Mouse (Mus musculus): ENCODE data around the gene Cep70.

Cep70 gene

DNA sequence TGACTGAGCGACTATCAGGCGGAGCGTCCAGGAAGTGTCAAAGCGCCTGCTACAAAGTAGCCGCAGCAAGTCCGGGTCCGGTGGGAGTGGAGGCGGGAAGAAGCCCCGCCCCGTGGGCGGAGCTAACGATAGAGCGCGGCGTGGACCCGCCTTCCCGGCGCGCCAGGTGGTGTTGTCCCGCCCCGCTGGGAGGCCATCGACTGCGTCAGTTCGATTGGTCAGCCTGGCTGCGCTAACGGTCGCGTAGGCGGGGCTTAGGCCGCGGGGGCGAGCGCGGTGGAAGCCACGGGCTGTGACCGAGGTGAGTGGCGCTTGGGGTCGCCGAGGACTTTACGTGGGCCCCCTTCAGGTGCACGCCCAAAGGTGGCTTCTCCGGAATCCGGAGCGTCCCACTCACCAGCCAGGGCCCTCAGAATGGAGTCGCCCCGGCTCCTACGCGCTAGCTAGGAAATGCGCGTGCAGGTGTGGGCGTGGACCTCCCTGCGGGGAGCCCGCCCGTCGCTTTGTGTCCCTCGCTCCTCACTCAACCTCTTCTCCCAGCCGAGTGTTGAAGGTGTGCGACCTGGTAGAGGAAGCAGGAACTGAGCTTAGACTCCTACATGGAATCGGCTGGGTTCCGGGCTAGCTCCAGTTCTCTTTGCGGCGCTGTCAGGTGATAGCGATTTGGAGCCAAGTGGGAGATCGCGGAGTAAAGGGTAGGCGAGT lies at the start of gene Cep70:
Cep70 (plus strand) TSS at position 178 of the 705 bp plus-strand sequence.
- DNase-seq (ENCODE audit: low read depth) = peak; percentile 93

DNA sequence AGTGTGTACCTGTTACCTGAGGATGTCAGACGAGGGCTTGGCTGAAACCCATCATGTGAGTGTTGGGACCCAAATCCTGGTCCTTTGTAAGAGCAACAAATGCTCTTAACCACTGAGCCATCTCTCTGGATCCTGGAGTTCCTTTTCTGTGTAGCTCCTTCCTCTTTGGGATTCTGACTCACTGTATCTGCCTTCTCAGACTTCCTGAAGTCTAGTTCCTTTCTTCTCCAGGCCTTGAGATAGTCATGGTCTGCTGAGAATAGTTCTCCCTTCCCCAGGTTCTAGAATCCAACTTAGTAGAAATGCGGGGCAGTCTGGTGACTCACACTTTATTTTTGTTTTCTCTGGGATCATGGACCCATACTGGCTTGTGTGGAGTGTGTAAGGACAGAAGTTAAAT lies 30.5 kb upstream of the Cep70 start:
- DNase-seq (ENCODE audit: low read depth) = no peak

DNA sequence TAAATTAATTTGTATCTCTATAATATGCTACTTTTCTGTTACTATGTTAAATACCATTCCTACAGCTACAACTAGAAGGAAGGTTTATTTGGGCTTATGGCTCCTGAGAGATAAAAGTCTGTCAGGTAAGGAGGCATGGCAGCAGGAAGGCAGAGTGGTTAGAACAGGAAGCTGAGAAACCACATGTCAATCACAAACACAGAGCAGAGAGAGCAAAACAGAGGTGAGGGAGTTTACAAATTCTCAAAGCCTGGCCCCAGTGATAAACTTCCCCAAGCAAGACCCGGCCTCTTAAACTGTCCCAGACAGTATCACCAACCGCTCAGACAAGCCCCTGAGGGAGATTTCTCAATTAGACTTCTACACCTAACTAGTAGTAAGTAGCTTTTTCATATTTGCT lies 27.0 kb upstream of the Cep70 start:
- DNase-seq (ENCODE audit: low read depth) = no peak

DNA sequence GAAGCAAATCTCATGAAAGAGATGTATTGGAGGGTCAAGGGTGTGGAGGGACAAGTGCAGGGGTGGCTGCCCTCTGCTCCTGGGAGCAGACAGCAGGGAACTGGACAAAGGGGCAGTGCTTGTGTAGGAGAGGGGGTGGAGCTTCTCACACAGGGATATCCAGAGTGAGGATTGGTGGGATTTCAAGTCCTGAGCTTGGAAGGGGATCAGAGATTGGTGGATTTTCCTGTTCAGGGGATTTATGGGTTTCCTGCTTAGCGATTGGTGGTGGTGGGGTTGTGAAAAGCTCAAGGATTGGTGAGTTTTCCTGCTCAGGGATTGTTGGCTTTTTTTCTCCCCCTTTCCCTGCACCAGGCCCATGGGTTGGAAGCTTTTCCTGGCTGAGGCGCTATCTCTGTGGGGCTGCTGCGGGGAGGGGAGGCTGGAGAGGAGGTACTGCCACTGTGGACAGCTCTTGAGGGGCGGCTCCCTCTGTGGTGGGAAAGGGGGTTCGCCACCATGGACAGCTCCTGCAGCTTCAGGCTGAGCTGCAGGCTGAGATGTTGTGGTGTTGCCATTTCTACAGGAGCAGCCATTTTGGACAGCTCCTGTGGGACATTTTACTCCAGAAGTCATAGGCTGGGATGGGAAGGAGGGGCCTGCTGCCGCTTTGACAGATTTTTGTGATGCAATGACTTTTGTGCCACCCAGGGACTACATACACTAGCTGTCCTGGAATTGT lies 25.0 kb upstream of the Cep70 start:
- peak; percentile 61 for DNase-seq (ENCODE audit: low read depth)

DNA sequence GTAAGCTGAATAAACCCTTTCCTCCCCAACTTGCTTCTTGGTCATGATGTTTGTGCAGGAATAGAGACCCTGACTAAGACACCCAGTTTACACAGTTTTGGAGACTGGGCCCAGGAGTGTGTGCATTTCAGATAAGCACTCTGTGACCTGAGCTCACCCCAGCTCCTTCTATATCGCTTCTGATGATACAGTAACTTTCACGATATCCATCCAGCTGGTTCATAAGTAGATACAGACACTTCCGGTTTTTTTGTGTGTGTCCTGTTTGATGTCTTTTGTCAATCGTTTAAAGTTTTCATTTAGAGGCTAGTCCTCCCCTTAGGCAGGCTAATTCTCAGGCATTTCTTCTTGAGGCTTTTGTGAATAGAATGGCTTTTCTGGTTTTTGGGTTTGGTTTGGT lies 21.5 kb upstream of the Cep70 start:
- no peak for DNase-seq (ENCODE audit: low read depth)

DNA sequence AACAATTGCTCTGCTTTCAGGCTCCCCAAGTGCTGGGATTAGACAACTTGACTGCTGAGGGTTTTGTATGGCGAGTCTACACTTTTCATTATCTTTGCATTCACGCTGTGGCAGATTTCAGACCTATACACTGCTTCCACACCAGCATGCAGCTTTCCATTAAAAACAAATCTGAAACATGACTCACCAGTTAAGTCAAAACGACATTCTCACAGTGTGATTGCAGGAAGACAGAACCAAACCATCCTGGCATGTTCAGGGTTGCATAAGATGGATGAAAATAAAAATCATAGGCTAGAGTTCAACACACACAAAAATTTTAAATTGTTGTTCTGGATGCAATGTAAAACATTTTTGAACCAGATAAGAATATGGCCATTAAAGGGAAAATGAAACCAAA lies 18.6 kb upstream of the Cep70 start:
- no peak for DNase-seq (ENCODE audit: low read depth)

DNA sequence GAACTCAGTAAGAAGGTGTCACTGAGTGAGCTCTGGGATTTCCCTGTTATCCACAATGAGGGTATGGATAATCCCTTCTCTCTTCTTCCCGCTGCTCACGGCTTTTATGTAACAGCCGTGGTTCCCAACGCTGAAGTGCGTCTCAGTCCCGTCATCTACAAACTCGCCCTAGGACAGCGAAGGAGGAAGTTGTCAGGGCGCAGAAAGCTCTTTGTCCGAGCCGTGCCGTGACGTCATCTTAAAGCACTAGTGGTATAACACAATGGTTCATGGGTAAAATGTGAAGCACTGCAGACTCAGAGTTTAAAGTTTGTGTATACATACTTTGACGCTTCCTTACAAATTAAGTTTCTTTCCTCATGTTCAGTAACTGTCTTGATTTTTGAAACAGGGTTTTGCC lies 13.7 kb upstream of the Cep70 start:
- DNase-seq (ENCODE audit: low read depth) = no peak

DNA sequence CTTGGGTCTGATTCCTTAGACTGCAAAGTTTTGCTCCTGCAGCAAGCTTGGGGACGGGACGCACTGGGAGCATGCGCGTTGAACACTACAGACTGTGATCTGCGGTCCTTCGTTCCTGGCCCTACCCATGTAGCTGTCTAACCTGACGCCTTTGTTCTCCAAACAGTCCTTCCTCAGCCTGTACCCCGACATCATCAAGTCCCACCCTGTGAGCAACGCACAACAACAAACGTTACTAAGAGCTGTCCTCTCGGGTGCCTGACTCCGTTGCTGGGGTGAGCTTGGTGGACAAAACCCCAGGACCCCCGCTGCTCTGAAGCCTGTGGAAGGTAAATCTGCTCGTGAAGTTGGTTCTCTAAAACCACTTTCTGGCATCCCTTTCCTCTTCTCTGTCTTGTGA lies 6.0 kb upstream of the Cep70 start, which contains the start of gene Faiml:
Faiml (minus strand) TSS at position 101 of the 400 bp plus-strand sequence.
- no peak for DNase-seq (ENCODE audit: low read depth)

DNA sequence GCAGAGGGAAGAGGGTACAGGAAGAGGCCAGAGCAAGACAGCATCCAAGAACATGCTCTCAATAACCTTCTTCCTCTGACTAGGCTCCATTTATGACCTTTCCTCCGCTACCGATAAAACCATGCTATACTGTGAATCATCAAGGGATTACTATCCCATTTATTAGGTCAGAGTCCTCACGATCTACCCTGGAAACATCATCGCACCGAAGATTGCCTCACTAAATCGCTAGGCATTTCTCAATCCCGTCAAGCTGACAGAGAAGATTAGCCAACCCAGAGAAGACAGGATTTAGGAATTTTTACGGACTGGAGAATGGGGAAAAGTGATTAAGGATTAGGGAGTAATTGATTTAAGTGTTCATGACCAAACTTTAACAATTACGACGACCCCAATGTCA lies 4.9 kb upstream of the Cep70 start:
- no peak for DNase-seq (ENCODE audit: low read depth)

DNA sequence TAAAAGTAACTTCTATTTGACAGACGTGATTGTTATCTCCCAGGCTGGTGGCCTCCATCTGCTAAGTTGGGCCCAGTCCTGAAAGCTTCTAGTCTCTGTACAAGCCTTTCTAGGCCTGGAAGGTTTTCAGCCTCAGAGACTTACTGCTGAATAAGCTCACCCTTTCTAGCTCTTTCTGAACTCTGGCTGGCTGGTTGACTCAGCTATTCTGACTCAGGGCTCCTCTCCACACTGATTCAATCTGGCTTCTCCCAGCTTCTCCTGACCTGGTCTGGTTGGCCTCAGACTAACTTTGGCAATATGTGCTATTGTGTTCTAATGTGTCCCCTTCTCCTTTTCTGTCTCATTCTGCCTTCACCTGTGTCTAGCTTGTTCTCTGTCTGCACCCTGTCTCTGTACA lies 3.9 kb upstream of the Cep70 start:
- DNase-seq (ENCODE audit: low read depth) = no peak

DNA sequence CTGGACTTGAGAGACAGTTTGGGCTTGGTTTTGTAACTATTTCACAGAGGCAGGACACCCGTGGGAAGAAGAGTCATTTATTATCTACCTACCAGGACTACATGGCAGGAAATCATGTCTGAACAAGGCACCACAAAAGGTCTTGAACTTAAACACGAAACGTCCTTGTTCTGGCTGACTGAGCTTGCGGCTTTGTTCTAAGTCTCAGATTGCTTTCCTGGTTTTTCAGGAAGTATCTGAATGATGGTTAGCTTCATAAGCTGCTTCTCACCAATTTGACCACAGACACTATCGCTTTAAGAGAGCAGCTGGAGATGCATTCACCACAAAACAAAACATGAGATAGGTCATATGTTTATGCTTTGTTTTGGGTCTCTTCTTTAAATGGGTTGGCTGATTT lies 2.6 kb upstream of the Cep70 start:
- no peak for DNase-seq (ENCODE audit: low read depth)

DNA sequence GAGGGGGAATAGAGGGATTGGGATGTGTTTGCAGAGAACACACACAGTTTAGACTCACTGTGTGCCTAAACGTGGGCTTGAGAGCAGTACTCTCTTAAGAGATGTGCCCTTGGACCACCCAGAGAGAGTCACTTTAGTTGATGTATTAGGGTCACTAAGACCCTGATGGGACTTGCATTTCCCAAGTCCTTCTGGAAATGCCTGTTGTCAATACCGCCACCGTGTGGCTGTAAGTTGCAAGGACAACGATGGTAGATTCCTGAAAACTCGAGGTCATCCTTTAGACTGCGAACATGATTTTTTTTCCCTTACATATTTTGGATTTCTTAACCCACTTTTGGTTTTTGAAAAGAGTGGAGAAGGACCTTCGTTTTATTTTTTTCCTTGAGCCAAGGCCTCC lies 1.1 kb upstream of the Cep70 start:
- DNase-seq (ENCODE audit: low read depth) = peak; percentile 56

DNA sequence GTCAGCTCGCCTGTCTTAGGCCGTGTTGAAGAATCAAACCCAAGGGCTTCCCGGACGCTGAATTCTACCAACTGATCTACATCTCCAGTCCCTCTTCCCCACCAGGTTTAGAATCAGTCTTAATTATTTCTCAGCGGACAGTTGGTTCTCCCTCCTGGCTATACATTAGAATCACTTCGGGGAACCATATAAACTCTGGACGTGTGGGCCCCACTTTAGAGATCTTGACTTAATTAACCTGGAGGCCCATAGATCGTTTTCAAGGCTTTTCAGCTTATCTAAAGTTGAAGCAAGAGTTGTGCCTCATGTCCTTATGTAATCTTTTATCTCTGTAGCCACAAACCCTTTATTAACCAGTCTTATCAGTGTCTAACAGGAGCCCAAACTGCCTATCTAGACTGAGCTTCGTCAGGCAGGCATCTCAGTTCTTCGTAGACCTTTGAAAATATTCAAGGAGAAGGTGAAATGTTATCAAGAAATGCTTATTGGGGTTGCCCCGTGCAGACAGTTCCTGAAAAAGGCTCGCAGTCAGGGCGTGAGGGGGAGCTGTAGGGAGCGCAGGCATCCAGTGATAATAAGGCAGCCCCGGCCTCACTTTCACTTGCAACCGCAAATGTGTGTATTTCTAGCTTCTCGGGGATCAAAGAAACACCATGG lies 506 bp upstream of the Cep70 start:
- peak; percentile 50 for DNase-seq (ENCODE audit: low read depth)

DNA sequence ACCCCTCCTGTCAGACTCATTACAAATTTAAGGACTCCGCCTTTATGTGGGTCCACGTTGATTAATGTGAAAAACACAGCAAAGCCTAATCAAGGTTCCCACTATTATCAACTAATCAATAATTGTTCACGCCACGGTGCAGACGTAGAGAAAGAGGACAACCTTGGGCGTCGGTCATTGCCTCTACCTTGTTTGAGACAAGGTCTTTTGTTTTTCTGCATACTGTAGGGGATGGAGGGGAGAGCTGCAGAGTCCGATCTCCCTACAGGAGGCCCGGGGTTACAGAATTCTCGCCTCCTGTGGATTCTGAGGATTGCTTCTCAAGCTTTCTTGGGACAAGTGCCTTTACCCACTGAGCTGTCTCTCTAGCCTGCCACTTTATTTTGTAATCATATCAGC lies 727 bp downstream of the Cep70 start:
- no peak for DNase-seq (ENCODE audit: low read depth)

DNA sequence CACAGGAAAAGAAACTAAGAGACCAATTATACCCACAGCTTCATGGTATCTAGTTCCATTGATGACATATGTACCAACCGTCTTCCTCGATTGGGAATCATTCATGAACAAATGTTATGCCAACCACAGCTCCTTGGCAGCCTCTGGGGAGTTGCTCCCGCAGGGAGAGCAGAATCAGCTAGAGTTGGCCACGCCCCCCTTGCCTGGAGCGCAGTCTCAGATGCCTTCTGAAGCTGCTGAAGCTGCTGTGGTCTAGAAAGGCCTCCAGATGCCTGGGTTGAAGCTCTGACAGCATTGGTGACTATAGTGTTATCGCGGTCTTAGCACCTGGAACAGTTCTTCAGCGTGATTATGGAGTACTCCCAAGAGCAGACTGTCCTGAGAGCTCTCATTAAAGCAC lies 5.1 kb downstream of the Cep70 start:
- DNase-seq (ENCODE audit: low read depth) = no peak

DNA sequence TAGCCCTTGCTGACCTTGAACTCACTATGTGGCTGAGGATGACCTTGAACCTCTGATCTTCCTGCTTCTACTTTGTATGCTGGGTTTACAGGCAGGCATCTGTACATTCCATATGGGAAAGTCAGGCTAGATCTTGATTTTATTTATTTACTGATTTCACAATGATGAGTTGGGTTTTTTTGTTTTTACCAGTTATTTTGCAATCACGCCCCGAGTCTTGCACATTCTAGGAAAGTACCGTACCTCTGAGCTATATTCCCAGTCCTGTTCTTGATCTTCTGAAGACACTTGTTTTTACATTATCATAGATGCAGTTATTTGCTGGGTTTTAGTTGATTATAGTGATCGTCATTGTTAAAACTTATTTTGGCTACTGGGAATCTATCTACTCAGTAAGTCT lies 5.7 kb downstream of the Cep70 start:
- DNase-seq (ENCODE audit: low read depth) = no peak

DNA sequence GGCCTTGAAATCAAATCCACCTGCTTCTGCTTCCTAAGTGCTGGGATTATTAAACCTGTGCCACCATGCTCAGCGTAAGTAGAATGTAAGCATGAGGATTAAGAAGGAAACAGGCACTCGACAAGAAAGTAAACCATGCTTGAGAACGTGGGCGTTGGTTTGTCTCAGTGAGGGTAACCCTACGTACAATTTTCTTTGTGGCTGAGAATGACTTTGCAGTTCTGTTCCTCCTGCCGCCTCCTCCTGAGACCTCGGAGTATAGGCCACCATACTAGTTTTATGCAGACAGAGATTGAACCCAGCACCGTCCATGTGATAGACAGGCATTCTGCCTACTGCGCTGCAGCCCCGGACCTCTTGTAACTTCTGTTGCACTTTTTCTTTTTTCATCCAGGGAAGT lies 10.7 kb downstream of the Cep70 start:
- DNase-seq (ENCODE audit: low read depth) = no peak

DNA sequence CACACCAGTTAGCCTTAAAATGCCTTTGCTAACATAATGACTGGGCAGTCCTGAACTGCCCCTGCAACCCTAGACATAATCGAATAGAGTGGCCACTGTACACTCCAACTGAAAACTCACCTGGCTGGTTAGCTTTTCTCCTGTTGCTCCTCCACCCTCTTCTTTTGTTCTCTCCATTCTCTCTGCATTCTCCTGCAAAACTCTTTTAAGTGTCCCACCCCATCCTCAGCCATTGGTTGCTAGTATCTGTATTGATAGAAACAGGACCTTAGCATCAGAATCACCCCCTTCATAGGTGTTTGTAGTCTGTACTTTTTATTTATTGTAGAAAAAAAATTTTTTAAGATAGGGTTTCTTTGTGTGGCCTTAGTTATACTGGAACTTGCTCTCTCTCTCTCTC lies 13.0 kb downstream of the Cep70 start:
- DNase-seq (ENCODE audit: low read depth) = no peak

DNA sequence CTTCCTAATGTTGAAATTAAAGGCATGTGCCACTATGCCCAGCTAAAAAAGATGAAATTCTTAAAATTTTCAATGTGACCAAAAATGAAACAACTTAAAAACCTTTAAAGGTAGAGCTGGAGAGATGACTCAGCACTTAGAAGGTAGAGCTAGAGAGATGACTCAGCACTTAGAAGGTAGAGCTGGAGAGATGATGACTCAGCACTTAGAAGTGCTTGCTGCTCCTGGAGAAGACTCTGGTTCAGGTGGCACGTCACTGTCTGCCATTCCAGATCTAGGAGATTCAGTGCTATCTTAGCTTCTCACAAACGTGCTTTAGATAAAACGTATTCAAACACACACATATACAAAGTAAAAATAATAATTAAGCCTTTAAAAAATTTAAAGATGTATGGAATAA lies 13.7 kb downstream of the Cep70 start:
- DNase-seq (ENCODE audit: low read depth) = no peak

DNA sequence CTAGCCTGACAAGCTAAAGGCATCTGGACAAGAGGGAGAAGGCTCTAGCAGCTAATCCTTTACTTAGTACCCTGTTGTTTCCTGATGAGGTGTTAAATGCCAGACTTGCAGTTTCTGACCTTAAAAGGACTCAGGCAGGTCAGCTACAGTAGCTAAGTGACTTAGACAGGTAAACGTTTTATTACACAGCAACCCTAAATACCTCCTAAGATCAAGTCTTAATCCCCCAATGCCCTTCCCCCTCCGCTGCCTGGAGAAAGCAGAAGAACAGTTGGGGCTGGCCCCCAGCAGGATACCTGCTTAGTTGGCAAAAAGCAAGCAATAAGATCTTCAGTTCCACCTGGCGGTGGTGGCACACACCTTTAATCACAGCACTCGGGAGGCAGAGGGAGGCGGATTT lies 15.7 kb downstream of the Cep70 start:
- DNase-seq (ENCODE audit: low read depth) = no peak

DNA sequence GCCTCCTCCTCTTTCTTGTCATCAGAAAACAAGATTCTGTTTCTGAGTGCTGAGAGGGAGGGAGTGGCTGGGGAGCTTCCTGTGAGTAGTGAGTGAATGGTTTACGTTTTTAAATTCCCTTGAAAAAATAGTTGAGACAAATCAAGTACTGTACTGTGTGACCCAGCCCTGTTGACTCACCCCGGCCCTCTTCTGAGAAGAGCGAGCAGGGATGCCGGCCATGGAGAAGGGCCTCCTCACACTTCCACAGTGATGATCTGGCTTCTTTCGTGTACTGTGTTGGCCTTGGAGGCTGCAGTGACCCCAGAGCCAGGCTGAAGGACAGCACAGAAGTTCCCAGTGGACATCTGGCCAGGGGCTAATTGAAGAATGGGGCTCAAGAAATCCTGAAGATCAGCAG lies 61.1 kb downstream of the Cep70 start:
- no peak for DNase-seq (ENCODE audit: low read depth)

DNA sequence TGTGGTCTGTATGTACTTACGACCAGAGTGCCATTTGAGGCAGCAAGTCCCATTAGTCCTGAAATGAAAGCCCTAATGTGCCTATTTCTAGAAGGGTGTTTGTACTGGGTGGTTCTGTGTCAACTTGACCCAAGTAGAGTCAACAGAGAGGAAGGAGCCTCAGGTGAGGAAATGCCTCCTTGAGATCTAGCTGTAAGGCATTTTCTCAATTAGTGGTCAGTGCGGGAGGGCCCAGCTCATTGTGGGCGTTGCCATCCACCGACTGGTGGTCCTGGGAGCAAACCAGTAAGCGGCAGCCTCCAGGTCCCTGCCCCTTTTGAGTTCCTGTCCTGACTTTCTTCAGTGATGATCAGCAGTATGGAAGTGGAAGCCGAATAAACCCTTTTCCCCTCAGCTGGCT lies 63.1 kb downstream of the Cep70 start:
- DNase-seq (ENCODE audit: low read depth) = no peak

DNA sequence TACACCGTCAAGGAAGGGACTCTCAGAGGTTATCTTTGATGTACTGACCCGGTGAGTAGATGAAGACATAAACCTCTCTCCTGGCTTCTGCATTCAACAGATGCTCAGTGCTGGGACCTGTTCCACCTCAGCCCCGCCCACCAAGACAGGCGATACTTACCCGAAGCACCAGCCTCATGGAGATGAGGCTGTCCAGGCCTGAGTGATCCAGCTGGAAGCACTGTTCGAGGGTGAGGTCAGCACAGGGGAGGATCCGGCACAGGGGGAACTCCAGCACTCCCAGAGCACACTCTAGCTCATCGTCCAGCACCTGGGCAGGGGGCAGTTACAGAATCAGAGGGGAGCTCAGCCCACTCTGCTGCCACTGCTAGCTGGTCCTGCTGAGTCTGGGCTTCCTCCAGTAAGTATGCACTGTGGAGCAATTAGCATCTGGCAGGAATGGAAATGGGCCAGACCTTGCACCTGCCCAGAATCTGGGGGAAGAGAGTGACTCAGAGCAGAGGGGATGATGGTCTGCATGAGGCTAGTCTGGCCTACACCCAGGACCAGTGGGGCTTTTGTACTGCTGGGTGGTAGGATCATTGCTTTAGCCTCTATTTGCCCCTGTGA lies 76.3 kb downstream of the Cep70 start:
- DNase-seq (ENCODE audit: low read depth) = no peak

Measured in c-Kit-positive CD71-negative TER-119-negative erythroid progenitor cells, embryonic 14.5 days (primary cell).